Mouse (Mus musculus) heart, embryonic 15.5 days (tissue): ENCODE results near the gene Sult2a6. TPM values are rescaled to one million over a fixed set of nuclear protein-coding genes. Genes with fewer than 3 reads are reported as not detected.

Experiments
- ATAC-seq: fragments of 200-750 bp; cut with Nextera tagmentation; replicated peaks from 2 replicates; pipeline ENCODE4 v1.8.0; 2017; ENCODE audit warnings: low read depth, moderate TSS enrichment; ENCODE audit not compliant: insufficient number of reproducible peaks, insufficient read depth, low FRiP score
- H3K27ac ChIP-seq: fragments of 300-500 bp; sonication (generic); 2 replicates; pipeline ENCODE4 v1.5.1; 2015; ENCODE audit warnings: mild to moderate bottlenecking, inconsistent platforms
- H3K27me3 ChIP-seq: fragments of 300-500 bp; sonication (generic); 2 replicates; pipeline ENCODE4 v1.6.1; 2015; ENCODE audit warnings: inconsistent platforms
- H3K36me3 ChIP-seq: fragments of 300-500 bp; sonication (generic); 2 replicates; pipeline ENCODE4 v1.6.1; 2015; ENCODE audit warnings: mild to moderate bottlenecking, inconsistent platforms
- H3K4me1 ChIP-seq: fragments of 300-500 bp; sonication (generic); replicated peaks from 2 replicates; pipeline ENCODE4 v1.6.1; 2015; ENCODE audit warnings: inconsistent platforms
- H3K4me2 ChIP-seq: fragments of 300-500 bp; sonication (generic); 2 replicates; pipeline ENCODE4 v1.6.1; 2015; ENCODE audit warnings: inconsistent platforms, mild to moderate bottlenecking, moderate library complexity
- H3K4me3 ChIP-seq: fragments of 300-500 bp; sonication (generic); 2 replicates; pipeline ENCODE4 v1.5.1; 2015; ENCODE audit warnings: mild to moderate bottlenecking, inconsistent platforms
- H3K9ac ChIP-seq: fragments of 300-500 bp; sonication (generic); 2 replicates; pipeline ENCODE4 v1.6.1; 2015; ENCODE audit warnings: mild to moderate bottlenecking, inconsistent platforms
- H3K9me3 ChIP-seq: fragments of 300-500 bp; sonication (generic); replicated peaks from 2 replicates; pipeline ENCODE4 v1.6.1; 2016; ENCODE audit warnings: inconsistent platforms
- WGBS: fragments of 180-500 bp; shearing (Covaris S2); methylation state at CpG from one replicate; pipeline ENCODE4 v1.1.7; 2015; ENCODE audit warnings: mixed read lengths; 5-methylcytosine and 5-hydroxymethylcytosine counted together
- polyA plus RNA-seq: library from polyadenylated mRNA; unstranded; fragments of >200 nt; fragmentation: Nextera tagmentation; extraction: Ambion mirVana; gene quantifications from 2 replicates; pipeline ENCODE4 v1.2.1, GENCODE M21; 2015

Gene Sult2a6
- polyA plus RNA-seq: not detected in 2 replicates

DNA sequence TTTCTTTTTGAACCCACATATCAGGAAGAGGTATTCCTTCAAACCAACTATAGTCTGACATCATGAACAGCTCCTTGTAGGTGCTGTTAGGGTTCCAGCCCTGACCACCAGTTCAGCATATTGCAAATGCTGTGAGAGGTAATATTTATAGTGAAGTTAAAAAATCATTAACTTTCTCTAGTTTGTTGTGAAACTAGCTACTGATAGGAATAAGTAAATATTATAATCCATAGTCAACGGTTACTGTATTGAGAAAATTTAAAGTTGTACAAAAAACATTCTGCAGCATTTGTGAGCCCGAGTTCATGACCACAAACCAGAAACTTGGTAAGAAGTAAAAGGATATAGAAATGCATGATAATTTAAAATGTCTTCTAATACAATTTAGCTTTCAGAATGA lies at the start of gene Sult2a6:
Gene Sult2a6, minus strand, starts transcription at position 101 of the 400 bp plus-strand sequence.
- H3K4me3 ChIP-seq: no peak within 1 kb of the TSS
- no peak within 1 kb of the TSS for H3K9ac ChIP-seq
- H3K36me3 ChIP-seq: no peaks in the 10 kb centered on the region
- ATAC-seq: no peak
- no peak within 1 kb of the TSS for H3K4me2 ChIP-seq
- no peaks in the 10 kb centered on the region for H3K4me1 ChIP-seq
- H3K27me3 ChIP-seq: no peaks in the 10 kb centered on the region
- 59% methylated on average over 2 of the region's 2 CpGs for whole genome bisulfite sequencing
- H3K9me3 ChIP-seq: no peaks in the 10 kb centered on the region; the same call in 1 of the 2 replicates
- H3K27ac ChIP-seq: no peak within 1 kb of the TSS

GRCm38 (mm10) chr7:14215231-14215630 lies 39.4 kb downstream of the Sult2a6 start:
- H3K9me3 ChIP-seq: peaks cover 3% of the 10 kb centered on the region
- H3K27ac ChIP-seq: no peak overlapping the region
- ATAC-seq: no peak
- no peaks in the 10 kb centered on the region for H3K27me3 ChIP-seq
- H3K36me3 ChIP-seq: no peaks in the 10 kb centered on the region
- no peak overlapping the region for H3K4me2 ChIP-seq
- no peak overlapping the region for H3K9ac ChIP-seq
- no peak overlapping the region for H3K4me3 ChIP-seq
- H3K4me1 ChIP-seq: no peaks in the 10 kb centered on the region

- no peak overlapping the region for H3K4me2 ChIP-seq
- H3K27me3 ChIP-seq: no peaks in the 10 kb centered on the region
- H3K4me1 ChIP-seq: no peaks in the 10 kb centered on the region
- no peak for ATAC-seq
- no peak overlapping the region for H3K9ac ChIP-seq
- no peak overlapping the region for H3K27ac ChIP-seq
- H3K9me3 ChIP-seq: peaks cover 5% of the 10 kb centered on the region; the same call in 1 of the 2 replicates
- H3K36me3 ChIP-seq: no peaks in the 10 kb centered on the region
- 57% methylated on average over 2 of the region's 2 CpGs for WGBS
- no peak overlapping the region for H3K4me3 ChIP-seq
These were observed 51.3 kb downstream of the Sult2a6 start for GRCm38 (mm10) chr7:14203417-14203816.

GRCm38 (mm10) chr7:14202487-14202886 lies 52.2 kb downstream of the Sult2a6 start:
- Histone ChIP-seq H3K9ac (no peak overlapping the region), H3K4me3 (no peak overlapping the region), H3K4me1 (no peaks in the 10 kb centered on the region), H3K9me3 (no peaks in the 10 kb centered on the region; the same call in 1 of the 2 replicates), H3K4me2 (no peak overlapping the region), H3K27ac (no peak overlapping the region), H3K36me3 (no peaks in the 10 kb centered on the region), H3K27me3 (no peaks in the 10 kb centered on the region)
- ATAC-seq: no peak

Other genes starting within 250 kb of the Sult2a6 start
- not detected in 2 replicates for gene Sult2a3, start 131.8 kb downstream of the Sult2a6 start, polyA plus RNA-seq
- gene Obox8, start 78.7 kb upstream of the Sult2a6 start, polyA plus RNA-seq: not detected in 2 replicates
- gene Sult2a8, start 191.9 kb upstream of the Sult2a6 start, polyA plus RNA-seq: not detected in 2 replicates
- gene Sult2a7, start 239.4 kb upstream of the Sult2a6 start, polyA plus RNA-seq: not detected in 2 replicates